30 mouse cellular contexts compared by ENCODE assay signal in the genomic region with DNA sequence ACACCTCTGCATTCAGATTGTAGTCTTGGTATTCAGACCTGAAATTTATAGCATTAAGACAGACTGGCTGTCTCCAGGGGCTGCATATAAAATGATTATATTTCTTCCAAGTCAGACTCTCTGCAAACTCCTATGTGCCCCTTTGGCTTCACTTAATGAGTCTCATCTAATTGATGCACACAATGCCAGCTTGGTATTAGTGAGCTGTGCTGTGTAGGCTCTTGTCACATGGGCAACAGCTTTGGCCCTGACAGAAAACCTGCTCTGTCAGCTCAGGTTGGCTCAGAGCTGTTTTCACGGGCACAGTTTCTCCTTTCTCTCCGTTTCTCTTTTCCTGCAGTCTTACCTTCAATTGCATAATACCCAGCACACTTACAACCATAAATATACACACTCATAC.
A peak's percentile ranks its signal among the peaks of the same experiment; 100 is the strongest.
DNase-seq lines count a peak whose midpoint lies in the region; ATAC-seq and TF ChIP-seq lines count a peak whose summit lies in the region.
"Had no signal": no experiment of that assay in that cellular context is flagged by ENCODE, and none has a peak within 500 bp of the region (broad histone marks: within the 10 kb centered on the region; RNA-seq: fewer than 3 reads in every experiment).

No protein-coding gene starts in this region.

- H3K9me3 ChIP-seq in hindbrain, embryonic 15.5 days, result no peaks in the 10 kb centered on the region
- no peaks in the 10 kb centered on the region for H3K9me3 ChIP-seq in hindbrain, embryonic 10.5 days
- no peaks in the 10 kb centered on the region for H3K9me3 ChIP-seq in hindbrain, postnatal 0 days (ENCODE audit: low read length)
- no peaks in the 10 kb centered on the region for H3K9me3 ChIP-seq in hindbrain, embryonic 14.5 days (ENCODE audit: control insufficient read depth, low read length)
- H3K9me3 ChIP-seq: embryonic facial prominence, embryonic 13.5 days; embryonic facial prominence, embryonic 15.5 days; forebrain, embryonic 10.5 days; forebrain, embryonic 12.5 days had no signal

- H3K4me3 ChIP-seq in hindbrain, embryonic 15.5 days, result no peak overlapping the region
- no peak overlapping the region for H3K4me3 ChIP-seq in hindbrain, embryonic 10.5 days
- no peak overlapping the region for H3K4me3 ChIP-seq in hindbrain, postnatal 0 days (ENCODE audit: low read length)
- H3K4me3 ChIP-seq in hindbrain, embryonic 14.5 days (replicated peaks; ENCODE audit: low read length), result no peak overlapping the region
- H3K4me3 ChIP-seq: embryonic facial prominence, embryonic 13.5 days; embryonic facial prominence, embryonic 15.5 days; erythroblast, embryonic 14.5 days; forebrain, embryonic 10.5 days; forebrain, embryonic 12.5 days had no signal

- no peak overlapping the region for H3K4me2 ChIP-seq in hindbrain, embryonic 15.5 days
- no peak overlapping the region for H3K4me2 ChIP-seq in hindbrain, postnatal 0 days (ENCODE audit: low read depth, low read length)
- H3K4me2 ChIP-seq in hindbrain, embryonic 14.5 days (replicated peaks), result no peak overlapping the region
- H3K4me2 ChIP-seq: embryonic facial prominence, embryonic 13.5 days; embryonic facial prominence, embryonic 15.5 days; forebrain, embryonic 12.5 days had no signal

- H3K36me3 ChIP-seq in hindbrain, embryonic 15.5 days, result no peaks in the 10 kb centered on the region
- no peaks in the 10 kb centered on the region for H3K36me3 ChIP-seq in hindbrain, embryonic 10.5 days
- no peaks in the 10 kb centered on the region for H3K36me3 ChIP-seq in hindbrain, postnatal 0 days (ENCODE audit: insufficient read depth, low read length)
- H3K36me3 ChIP-seq in hindbrain, embryonic 14.5 days (replicated peaks; ENCODE audit: control insufficient read depth, insufficient read depth), result no peaks in the 10 kb centered on the region
- H3K36me3 ChIP-seq: embryonic facial prominence, embryonic 13.5 days; embryonic facial prominence, embryonic 15.5 days; forebrain, embryonic 10.5 days; forebrain, embryonic 12.5 days; G1E had no signal

- no peak overlapping the region for H3K9ac ChIP-seq in hindbrain, embryonic 15.5 days
- H3K9ac ChIP-seq in hindbrain, postnatal 0 days (replicated peaks; ENCODE audit: low read length), result no peak overlapping the region
- no peak overlapping the region for H3K9ac ChIP-seq in hindbrain, embryonic 14.5 days
- H3K9ac ChIP-seq: embryonic facial prominence, embryonic 13.5 days; embryonic facial prominence, embryonic 15.5 days; forebrain, embryonic 12.5 days had no signal

- H3K4me1 ChIP-seq in hindbrain, embryonic 15.5 days (replicated peaks), result no peaks in the 10 kb centered on the region
- H3K4me1 ChIP-seq in hindbrain, embryonic 10.5 days (replicated peaks), result peaks cover 3% of the 10 kb centered on the region; the same call in 1 of the 2 replicates
- no peaks in the 10 kb centered on the region for H3K4me1 ChIP-seq in hindbrain, postnatal 0 days (ENCODE audit: insufficient read depth, low read length)
- no peaks in the 10 kb centered on the region for H3K4me1 ChIP-seq in hindbrain, embryonic 14.5 days (replicated peaks; ENCODE audit: control insufficient read depth, insufficient read depth, low read length)
- H3K4me1 ChIP-seq: embryonic facial prominence, embryonic 13.5 days; embryonic facial prominence, embryonic 15.5 days; forebrain, embryonic 10.5 days; forebrain, embryonic 12.5 days had no signal

- peak; percentile 61 for ATAC-seq in hindbrain, embryonic 15.5 days (ENCODE audit: low FRiP score, low read depth)
- ATAC-seq in hindbrain, postnatal 0 days, result no peak
- ATAC-seq in hindbrain, embryonic 14.5 days (ENCODE audit: low FRiP score), result no peak
- ATAC-seq: activated CD4-positive, CD25-positive, alpha-beta regulatory T cell, adult 4 months; CD4-positive, CD25-positive, alpha-beta regulatory T cell, adult 4 months; forebrain, embryonic 14.5 days; forebrain, embryonic 16.5 days; Patski had no signal

- DNase-seq in cerebellum, postnatal 10 days, result peak; percentile 30
- DNase-seq in cerebellum, adult 11 months, result no peak
- DNase-seq in hindbrain, embryonic 10.5 days (ENCODE audit: low spot score), result no peak
- peak; percentile 10 for DNase-seq in hindbrain, postnatal 0 days (ENCODE audit: low spot score)
- DNase-seq in hindbrain, embryonic 14.5 days (ENCODE audit: low spot score), result no peak
- peak; percentile 52 for DNase-seq in retina, postnatal 1 day
- DNase-seq in retina, embryonic 14.5 days (ENCODE audit: low spot score), result no peak
- DNase-seq: adrenal gland, adult 8-10 months; adrenal gland, postnatal 14 days; adrenal gland, postnatal 36 days; B cell, adult 2 months; cerebellum, adult 11-12 months; cerebellum, adult 2 months; cerebellum, adult 9-10 months; cerebellum, postnatal 14 days; cerebellum, postnatal 36 days; embryo, embryonic 11 days had no signal

- no peak overlapping the region for H3K27ac ChIP-seq in hindbrain, embryonic 15.5 days (replicated peaks)
- H3K27ac ChIP-seq in hindbrain, embryonic 10.5 days, result no peak overlapping the region
- H3K27ac ChIP-seq in hindbrain, postnatal 0 days, result no peak overlapping the region
- no peak overlapping the region for H3K27ac ChIP-seq in hindbrain, embryonic 14.5 days
- H3K27ac ChIP-seq: embryonic facial prominence, embryonic 13.5 days; embryonic facial prominence, embryonic 15.5 days; forebrain, embryonic 10.5 days; forebrain, embryonic 12.5 days had no signal

- no peak for TF ChIP-seq CTCF in hindbrain, postnatal 0 days (IDR thresholded peaks at IDR 0.05; ENCODE audit: low read depth)

- WGBS in hindbrain, embryonic 15.5 days, result 65% methylated on average over 2 of the region's 2 CpGs
- WGBS in hindbrain, embryonic 10.5 days, result 82% methylated on average over 2 of the region's 2 CpGs
- WGBS in hindbrain, postnatal 0 days, result 38% methylated on average over 2 of the region's 2 CpGs
- WGBS in hindbrain, embryonic 14.5 days, result 75% methylated on average over 2 of the region's 2 CpGs

- H3K27me3 ChIP-seq in hindbrain, embryonic 15.5 days, result peaks cover 5% of the 10 kb centered on the region; the same call in 1 of the 2 replicates
- H3K27me3 ChIP-seq in hindbrain, embryonic 10.5 days (ENCODE audit: insufficient read depth, poor library complexity, severe bottlenecking), result peaks cover 20% of the 10 kb centered on the region
- no peaks in the 10 kb centered on the region for H3K27me3 ChIP-seq in hindbrain, postnatal 0 days (ENCODE audit: insufficient read depth, low read length)
- H3K27me3 ChIP-seq in hindbrain, embryonic 14.5 days (ENCODE audit: control insufficient read depth, insufficient read depth, low read length), result 0 out of 2 replicates have a peak, but pooled peaks cover 6% of the 10 kb centered on the region
- H3K27me3 ChIP-seq: CH12.LX had no signal

Comparison
In these comparisons a context has a peak if more than half of its experiments do, and no peak if none do; other contexts are left out.
1. DNase-seq: peak in cerebellum, postnatal 10 days (2 of 2), hindbrain, postnatal 0 days (single experiment) and retina, postnatal 1 day (single experiment); none in cerebellum, adult 11 months (single experiment), hindbrain, embryonic 10.5 days (single experiment), hindbrain, embryonic 14.5 days (single experiment) and retina, embryonic 14.5 days (single experiment).